Mouse (Mus musculus) midbrain, embryonic 16.5 days (tissue): ENCODE measurements around the gene Gm10192. TPM values are rescaled to one million over a fixed set of nuclear protein-coding genes. Genes with fewer than 3 reads are reported as not detected.
A peak's percentile ranks its signal among the peaks of the same experiment; 100 is the strongest.

Experiments used
- ATAC-seq: fragments of 200-750 bp; cut with Nextera tagmentation; 2 replicates; pipeline ENCODE4 v1.8.0; 2017; ENCODE audit warnings: moderate TSS enrichment
- H3K27ac ChIP-seq: fragments of 300-500 bp; sonication (generic); 2 replicates; pipeline ENCODE4 v1.5.1; 2014; ENCODE audit warnings: mild to moderate bottlenecking, low read length, mixed read lengths
- H3K27me3 ChIP-seq: fragments of 300-500 bp; sonication (generic); 2 replicates; pipeline ENCODE4 v1.6.1; 2014; ENCODE audit warnings: low read depth, low read length, mixed read lengths; ENCODE audit not compliant: control insufficient read depth, insufficient read depth
- H3K36me3 ChIP-seq: fragments of 300-500 bp; sonication (generic); 2 replicates; pipeline ENCODE4 v1.6.1; 2014; ENCODE audit warnings: mild to moderate bottlenecking, low read length, moderate library complexity, mixed read lengths; ENCODE audit not compliant: control insufficient read depth, insufficient read depth
- H3K4me1 ChIP-seq: fragments of 300-500 bp; sonication (generic); 2 replicates; pipeline ENCODE4 v1.6.1; 2014; ENCODE audit warnings: mild to moderate bottlenecking, low read length, mixed read lengths; ENCODE audit not compliant: control insufficient read depth, insufficient read depth
- H3K4me2 ChIP-seq: fragments of 300-500 bp; sonication (generic); 2 replicates; pipeline ENCODE4 v1.6.1; 2014; ENCODE audit warnings: mild to moderate bottlenecking, low read length, mixed read lengths
- H3K4me3 ChIP-seq: fragments of 300-500 bp; sonication (generic); 2 replicates; pipeline ENCODE4 v1.5.1; 2014; ENCODE audit warnings: low read depth, mild to moderate bottlenecking, low read length, moderate library complexity, mixed read lengths
- H3K9ac ChIP-seq: fragments of 300-500 bp; sonication (generic); 2 replicates; pipeline ENCODE4 v1.6.1; 2014; ENCODE audit warnings: low read depth, low read length, mixed read lengths
- H3K9me3 ChIP-seq: fragments of 300-500 bp; sonication (generic); replicated peaks from 2 replicates; pipeline ENCODE4 v1.6.1; 2014; ENCODE audit warnings: mild to moderate bottlenecking, low read length, mixed read lengths; ENCODE audit not compliant: control insufficient read depth, poor library complexity, severe bottlenecking
- WGBS: fragments of 180-500 bp; shearing (Covaris S2); extraction: QIAGEN DNeasy Blood & Tissue Kit; methylation state at CpG from one replicate; pipeline ENCODE4 v1.1.7; 2014; 5-methylcytosine and 5-hydroxymethylcytosine counted together
- polyA plus RNA-seq: library from polyadenylated mRNA; unstranded; fragments of >200 nt; fragmentation: Nextera tagmentation; extraction: Ambion mirVana; gene quantifications from 2 replicates; pipeline ENCODE4 v1.2.1, GENCODE M21; 2015

The Gm10192 gene
- polyA plus RNA-seq, 1 experiment from 2014 or later: not detected

DNA sequence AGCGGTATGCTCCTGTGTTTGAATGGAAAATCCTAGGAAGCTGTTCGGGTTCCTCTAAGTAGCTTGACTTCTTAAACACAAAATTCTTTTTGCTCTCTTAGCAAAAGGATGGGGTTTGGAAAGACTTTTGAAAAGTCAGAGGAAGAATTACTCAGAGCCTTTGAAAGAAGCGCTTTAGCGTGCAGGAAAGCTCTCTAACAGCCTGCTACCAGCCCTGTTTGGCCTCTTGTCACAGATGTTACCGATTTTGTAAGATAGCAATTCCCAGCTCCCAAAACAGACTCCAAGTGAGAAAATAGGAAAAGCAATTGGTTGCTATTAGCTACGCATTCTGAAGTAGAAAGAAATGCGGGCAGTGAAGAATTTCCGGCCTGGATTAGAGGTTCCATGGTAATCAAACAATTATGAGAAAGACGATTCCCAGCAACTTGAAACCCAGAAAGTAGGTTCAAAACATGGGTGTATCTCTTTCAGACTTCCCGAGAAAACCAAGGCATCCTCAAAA lies 26.1 kb downstream of the Gm10192 start:
- Histone ChIP-seq H3K27ac (no peak overlapping the region), H3K27me3 (no peaks in the 10 kb centered on the region), H3K4me3 (no peak overlapping the region), H3K9ac (no peak overlapping the region), H3K4me1 (peaks cover 7% of the 10 kb centered on the region), H3K4me2 (0 out of 2 replicates have a peak overlapping the region, but pooled peaks have one; percentile 15), H3K36me3 (no peaks in the 10 kb centered on the region), H3K9me3 (no peaks in the 10 kb centered on the region)
- no peak for ATAC-seq
- WGBS: 34% methylated on average over 10 of the region's 10 CpGs

DNA sequence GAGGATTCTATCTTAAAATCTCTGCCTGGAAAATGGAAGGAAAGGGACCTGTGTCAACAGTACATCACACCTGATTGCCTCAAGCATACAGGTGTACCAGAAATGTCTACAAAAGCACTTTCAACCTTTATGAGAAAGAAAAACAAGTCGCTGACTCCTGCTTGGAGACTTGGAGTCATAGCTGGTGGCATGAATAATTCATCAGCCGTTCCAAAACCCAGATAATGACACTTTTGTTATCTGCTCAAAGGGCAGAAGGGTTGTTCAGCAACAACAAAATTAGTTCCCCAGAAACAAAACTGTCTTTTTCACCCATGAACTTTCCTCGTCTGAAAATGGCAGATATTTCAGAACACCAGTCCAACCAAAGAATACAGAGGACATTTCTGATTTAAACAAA lies 26.9 kb downstream of the Gm10192 start:
- no peak for ATAC-seq
- Histone ChIP-seq H3K9me3 (no peaks in the 10 kb centered on the region), H3K9ac (no peak overlapping the region), H3K4me3 (no peak overlapping the region), H3K27ac (no peak overlapping the region), H3K4me2 (no peak overlapping the region), H3K27me3 (no peaks in the 10 kb centered on the region), H3K36me3 (no peaks in the 10 kb centered on the region), H3K4me1 (peaks cover 7% of the 10 kb centered on the region)
- WGBS: 22% methylated on average over 3 of the region's 3 CpGs

DNA sequence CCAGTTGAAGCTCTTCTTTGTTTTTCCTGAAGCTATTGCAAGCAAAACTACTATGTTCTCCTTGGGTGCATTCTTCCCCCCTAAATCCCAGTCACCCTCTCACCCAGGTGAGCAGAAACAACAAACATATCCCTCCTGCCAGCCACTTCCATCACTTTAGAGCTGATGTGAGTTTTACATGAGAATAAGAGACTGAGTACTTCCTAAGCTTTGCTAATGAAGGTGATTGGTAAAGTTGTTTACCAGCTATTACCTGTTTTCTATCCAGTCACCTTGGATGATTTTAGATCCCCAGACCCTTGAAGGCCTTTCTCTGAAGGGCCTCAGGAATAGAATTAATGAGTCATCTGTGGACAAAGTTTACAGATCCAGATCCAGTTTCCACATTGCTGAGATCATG lies 29.4 kb downstream of the Gm10192 start:
- Histone ChIP-seq H3K4me1 (peaks cover 7% of the 10 kb centered on the region), H3K9me3 (peaks cover 3% of the 10 kb centered on the region; the same call in 1 of the 2 replicates), H3K9ac (no peak overlapping the region), H3K4me3 (no peak overlapping the region), H3K27me3 (no peaks in the 10 kb centered on the region), H3K36me3 (no peaks in the 10 kb centered on the region), H3K4me2 (no peak overlapping the region), H3K27ac (no peak overlapping the region)
- ATAC-seq: no peak

DNA sequence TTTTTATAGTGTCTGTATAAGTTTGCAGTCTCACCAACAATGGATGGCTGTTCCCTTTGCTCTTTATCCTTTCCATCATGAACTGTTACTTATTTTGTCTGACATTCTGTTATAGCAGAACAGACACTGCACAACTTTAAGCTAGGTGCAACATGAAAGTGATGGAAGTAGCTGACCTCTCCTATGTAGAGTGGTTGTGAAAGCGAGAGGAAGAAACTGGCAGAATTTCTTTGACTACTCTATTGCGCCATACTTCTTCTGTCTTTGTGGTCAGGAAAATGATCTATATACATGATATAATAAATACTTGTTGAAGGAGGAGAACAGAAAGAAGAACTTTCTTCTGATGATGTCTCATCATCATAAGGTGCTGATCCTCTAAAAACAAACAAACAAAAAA lies 40.5 kb downstream of the Gm10192 start:
- no peaks in the 10 kb centered on the region for H3K36me3 ChIP-seq
- no peaks in the 10 kb centered on the region for H3K4me1 ChIP-seq
- H3K27ac ChIP-seq: no peak overlapping the region
- no peaks in the 10 kb centered on the region for H3K9me3 ChIP-seq
- H3K4me2 ChIP-seq: no peak overlapping the region
- no peak overlapping the region for H3K9ac ChIP-seq
- ATAC-seq: no peak
- no peaks in the 10 kb centered on the region for H3K27me3 ChIP-seq
- no peak overlapping the region for H3K4me3 ChIP-seq
- WGBS: 96% methylated on average over 2 of the region's 2 CpGs
